Mouse (Mus musculus): ENCODE measurements around the gene Atoh8. TPM values are rescaled to one million over a fixed set of nuclear protein-coding genes. Genes with fewer than 3 reads are reported as not detected.

Gene Atoh8
- polyA plus RNA-seq, 1 experiment from 2014 or later = 20.6 TPM

DNA sequence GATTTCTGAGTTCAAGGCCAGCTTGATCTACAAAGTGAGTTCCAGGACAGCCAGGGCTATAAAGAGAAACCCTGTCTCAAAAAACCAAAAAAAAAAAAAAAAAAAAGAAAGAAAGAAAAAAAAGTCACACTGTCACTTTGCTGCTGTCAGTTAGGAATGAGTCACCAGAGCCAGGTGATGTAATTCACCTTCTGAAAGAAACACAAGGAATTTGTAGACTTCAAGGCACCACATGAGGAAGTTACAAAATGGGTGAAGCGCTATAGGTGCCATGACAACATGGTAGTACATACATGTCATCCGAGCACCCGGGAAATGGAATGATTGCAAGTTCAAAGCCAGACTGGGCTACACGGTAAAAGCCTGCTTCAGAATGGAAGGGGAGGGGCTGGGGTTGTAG is 14.6 kb upstream of the Atoh8 start:
- TF ChIP-seq CTCF (IDR thresholded peaks at IDR 0.05) (no peak), EP300 (IDR thresholded peaks at IDR 0.05) (peak; percentile 12; the same call in 1 of the 2 replicates)
- no peaks in the 10 kb centered on the region for H3K9me3 ChIP-seq (ENCODE audit: low read length)
- H3K4me3 ChIP-seq (ENCODE audit: low read depth, low read length) = no peak overlapping the region
- no peaks in the 10 kb centered on the region for H3K36me3 ChIP-seq (ENCODE audit: insufficient read depth, low read length)
- no peak overlapping the region; the same call in 1 of the 2 replicates for H3K27ac ChIP-seq (ENCODE audit: low read length)
- H3K4me2 ChIP-seq (replicated peaks; ENCODE audit: low read depth, low read length) = no peak overlapping the region
- ATAC-seq (peak; percentile 32; the same call in 1 of the 2 replicates), DNase-seq (ENCODE audit: low spot score) (peak; percentile 70)
- WGBS = 74% methylated on average over 4 of the region's 4 CpGs
- no peaks in the 10 kb centered on the region for H3K27me3 ChIP-seq (replicated peaks; ENCODE audit: insufficient read depth, low read length)
- peaks cover 15% of the 10 kb centered on the region for H3K4me1 ChIP-seq (ENCODE audit: insufficient read depth, low read depth, low read length)
- no peak overlapping the region for H3K9ac ChIP-seq (replicated peaks; ENCODE audit: low read depth)

DNA sequence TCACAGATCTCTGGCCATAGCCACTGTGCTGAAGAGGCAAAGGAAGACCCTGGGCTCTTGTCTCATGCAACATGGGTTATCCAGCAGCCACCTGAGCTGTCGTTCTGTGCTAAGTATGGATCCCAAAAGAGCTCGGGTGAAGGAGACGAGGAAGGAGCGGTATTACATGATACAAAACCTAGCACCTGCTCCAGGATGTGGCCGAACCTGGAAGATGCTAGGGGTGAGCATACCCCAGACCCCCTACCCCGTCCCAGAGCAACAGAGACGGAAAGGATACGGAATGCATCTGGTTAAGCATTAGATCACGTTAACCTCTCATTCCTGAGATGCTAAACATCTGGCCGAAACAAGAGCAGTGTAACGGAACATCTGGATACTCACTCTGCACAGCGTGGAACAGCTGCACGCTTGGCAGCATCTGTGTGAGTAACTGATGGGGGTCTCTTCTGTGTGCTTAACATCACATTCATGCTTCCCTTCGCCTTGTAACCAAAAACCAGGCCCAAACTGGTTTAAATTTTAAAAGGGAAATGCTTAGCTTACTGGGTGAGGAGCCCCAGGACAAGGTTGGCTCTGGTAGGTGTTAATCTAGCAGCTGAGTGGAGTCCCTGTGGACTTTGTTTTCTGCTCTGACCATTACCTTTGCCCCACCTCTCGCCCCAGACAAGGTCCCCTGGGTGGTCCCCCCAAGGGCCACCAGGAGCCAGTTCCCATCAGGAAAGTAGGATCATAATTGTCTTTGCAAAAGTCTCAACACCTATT is 13.0 kb upstream of the Atoh8 start:
- ATAC-seq (no peak), DNase-seq (ENCODE audit: low spot score) (no peak)
- H3K27me3 ChIP-seq (replicated peaks; ENCODE audit: insufficient read depth, low read length) = no peaks in the 10 kb centered on the region
- no peak overlapping the region for H3K4me2 ChIP-seq (replicated peaks; ENCODE audit: low read depth, low read length)
- no peak for TF ChIP-seq EP300 (IDR thresholded peaks at IDR 0.05)
- TF ChIP-seq CTCF (IDR thresholded peaks at IDR 0.05) = no peak
- 73% methylated on average over 15 of the region's 15 CpGs for WGBS
- no peak overlapping the region for H3K4me3 ChIP-seq (ENCODE audit: low read depth, low read length)
- no peak overlapping the region for H3K9ac ChIP-seq (replicated peaks; ENCODE audit: low read depth)
- H3K36me3 ChIP-seq (ENCODE audit: insufficient read depth, low read length) = no peaks in the 10 kb centered on the region
- no peak overlapping the region for H3K27ac ChIP-seq (ENCODE audit: low read length)
- no peaks in the 10 kb centered on the region for H3K9me3 ChIP-seq (ENCODE audit: low read length)
- peaks cover 16% of the 10 kb centered on the region for H3K4me1 ChIP-seq (ENCODE audit: insufficient read depth, low read depth, low read length)

DNA sequence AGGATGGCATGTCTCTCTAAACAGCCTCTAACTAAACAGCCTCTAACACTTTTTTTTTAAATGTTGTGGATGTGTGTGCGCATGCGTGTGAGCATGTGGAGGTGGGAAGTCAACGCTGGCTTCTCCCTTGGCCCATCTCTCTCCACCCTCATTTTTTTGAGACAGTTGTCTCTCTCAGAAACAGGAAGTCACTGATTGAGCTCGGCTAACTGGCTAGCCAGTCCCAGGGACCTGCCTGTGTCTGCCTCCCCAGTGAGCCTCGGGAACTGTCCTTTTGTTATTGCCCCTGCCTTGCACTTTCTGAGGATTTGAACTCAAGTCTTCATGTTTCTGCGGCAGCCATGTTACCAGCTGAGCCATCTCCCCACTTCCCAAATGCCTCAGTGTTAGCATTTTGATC is 10.9 kb upstream of the Atoh8 start:
- WGBS = 65% methylated on average over 6 of the region's 6 CpGs
- Histone ChIP-seq H3K27me3 (replicated peaks; ENCODE audit: insufficient read depth, low read length) (no peaks in the 10 kb centered on the region), H3K36me3 (ENCODE audit: insufficient read depth, low read length) (no peaks in the 10 kb centered on the region), H3K27ac (ENCODE audit: low read length) (peak overlapping the region; percentile 95), H3K4me1 (ENCODE audit: insufficient read depth, low read depth, low read length) (peaks cover 31% of the 10 kb centered on the region), H3K9me3 (ENCODE audit: low read length) (no peaks in the 10 kb centered on the region), H3K4me2 (replicated peaks; ENCODE audit: low read depth, low read length) (no peak overlapping the region), H3K9ac (replicated peaks; ENCODE audit: low read depth) (no peak overlapping the region), H3K4me3 (ENCODE audit: low read depth, low read length) (no peak overlapping the region)
- DNase-seq (ENCODE audit: low spot score) (no peak), ATAC-seq (no peak)
- TF ChIP-seq EP300 (IDR thresholded peaks at IDR 0.05) (no peak), CTCF (IDR thresholded peaks at IDR 0.05) (no peak)

DNA sequence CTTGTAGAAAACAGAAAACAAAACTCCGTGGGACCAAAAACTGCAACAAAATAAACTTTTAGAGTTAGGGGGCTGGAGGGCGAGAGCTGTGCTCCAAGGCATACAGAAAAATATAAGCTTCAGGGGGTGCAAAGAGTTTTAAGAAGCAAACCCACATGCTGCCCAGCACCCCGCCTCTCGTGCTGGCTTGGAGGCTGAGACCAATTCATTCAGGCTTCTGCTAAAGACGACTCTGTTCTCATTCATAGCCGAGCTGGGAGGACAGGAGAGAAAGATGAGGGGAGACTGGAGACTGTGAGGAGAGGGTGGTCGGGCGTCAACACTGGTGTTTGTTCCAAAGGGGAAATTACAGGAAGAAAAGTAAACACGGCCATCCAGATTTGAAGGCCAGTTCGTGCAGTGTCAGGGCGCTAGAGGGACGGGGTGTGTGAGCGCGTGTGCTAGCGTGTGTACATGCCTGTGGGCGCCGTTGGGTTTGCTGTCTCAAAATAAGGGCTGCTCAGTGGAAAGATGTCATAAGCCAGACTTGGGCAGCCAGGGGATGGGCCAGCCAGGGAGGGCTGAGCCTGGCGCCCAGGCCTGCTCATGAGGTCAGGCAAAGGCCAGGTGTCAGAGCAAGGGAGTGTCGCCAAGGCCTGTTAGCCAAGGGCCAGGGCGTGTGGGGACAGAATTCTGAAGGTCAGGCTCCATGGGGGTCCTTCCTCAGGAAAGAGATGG is 9.3 kb upstream of the Atoh8 start:
- peak overlapping the region; percentile 95 for H3K27ac ChIP-seq (ENCODE audit: low read length)
- H3K9ac ChIP-seq (replicated peaks; ENCODE audit: low read depth) = no peak overlapping the region
- 18% methylated on average over 20 of the region's 20 CpGs for WGBS
- H3K4me3 ChIP-seq (ENCODE audit: low read depth, low read length) = no peak overlapping the region
- H3K4me2 ChIP-seq (replicated peaks; ENCODE audit: low read depth, low read length) = peak overlapping the region; percentile 15; the same call in 1 of the 2 replicates
- H3K9me3 ChIP-seq (ENCODE audit: low read length) = no peaks in the 10 kb centered on the region
- no peak for TF ChIP-seq EP300 (IDR thresholded peaks at IDR 0.05)
- peak; percentile 39 for TF ChIP-seq CTCF (IDR thresholded peaks at IDR 0.05)
- peak; percentile 79 for DNase-seq (ENCODE audit: low spot score)
- no peaks in the 10 kb centered on the region for H3K27me3 ChIP-seq (replicated peaks; ENCODE audit: insufficient read depth, low read length)
- peak; percentile 76 for ATAC-seq
- H3K36me3 ChIP-seq (ENCODE audit: insufficient read depth, low read length) = no peaks in the 10 kb centered on the region
- H3K4me1 ChIP-seq (ENCODE audit: insufficient read depth, low read depth, low read length) = peaks cover 31% of the 10 kb centered on the region

DNA sequence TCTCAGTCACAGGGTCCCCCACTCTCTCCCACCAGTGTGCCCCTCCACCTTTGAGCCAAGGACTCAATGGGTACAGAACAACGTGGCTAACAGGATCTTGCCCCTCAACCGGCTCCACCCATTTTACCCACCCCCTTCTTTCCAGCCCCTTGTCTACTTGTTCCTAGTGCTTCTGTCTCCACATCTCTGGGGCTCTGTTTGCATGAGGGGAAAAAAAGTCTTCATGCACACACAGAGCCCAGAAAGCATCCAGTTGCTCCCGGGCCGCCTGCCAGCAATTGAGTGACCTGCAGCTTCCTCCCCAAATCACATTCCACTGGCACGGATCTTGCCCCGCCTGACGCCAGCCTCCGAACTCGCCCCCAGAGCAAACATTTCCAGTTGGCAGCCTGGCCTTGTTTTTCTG is 8.8 kb upstream of the Atoh8 start:
- Histone ChIP-seq H3K9ac (replicated peaks; ENCODE audit: low read depth) (no peak overlapping the region), H3K9me3 (ENCODE audit: low read length) (no peaks in the 10 kb centered on the region), H3K27me3 (replicated peaks; ENCODE audit: insufficient read depth, low read length) (no peaks in the 10 kb centered on the region), H3K4me2 (replicated peaks; ENCODE audit: low read depth, low read length) (0 out of 2 replicates have a peak overlapping the region, but pooled peaks have one; percentile 15), H3K4me3 (ENCODE audit: low read depth, low read length) (no peak overlapping the region), H3K4me1 (ENCODE audit: insufficient read depth, low read depth, low read length) (peaks cover 31% of the 10 kb centered on the region), H3K36me3 (ENCODE audit: insufficient read depth, low read length) (no peaks in the 10 kb centered on the region), H3K27ac (ENCODE audit: low read length) (peak overlapping the region; percentile 95)
- 6% methylated on average over 9 of the region's 9 CpGs for WGBS
- ATAC-seq (peak; percentile 84), DNase-seq (ENCODE audit: low spot score) (peak; percentile 96)
- TF ChIP-seq CTCF (IDR thresholded peaks at IDR 0.05) (peak; percentile 13), EP300 (IDR thresholded peaks at IDR 0.05) (peak; percentile 83)

DNA sequence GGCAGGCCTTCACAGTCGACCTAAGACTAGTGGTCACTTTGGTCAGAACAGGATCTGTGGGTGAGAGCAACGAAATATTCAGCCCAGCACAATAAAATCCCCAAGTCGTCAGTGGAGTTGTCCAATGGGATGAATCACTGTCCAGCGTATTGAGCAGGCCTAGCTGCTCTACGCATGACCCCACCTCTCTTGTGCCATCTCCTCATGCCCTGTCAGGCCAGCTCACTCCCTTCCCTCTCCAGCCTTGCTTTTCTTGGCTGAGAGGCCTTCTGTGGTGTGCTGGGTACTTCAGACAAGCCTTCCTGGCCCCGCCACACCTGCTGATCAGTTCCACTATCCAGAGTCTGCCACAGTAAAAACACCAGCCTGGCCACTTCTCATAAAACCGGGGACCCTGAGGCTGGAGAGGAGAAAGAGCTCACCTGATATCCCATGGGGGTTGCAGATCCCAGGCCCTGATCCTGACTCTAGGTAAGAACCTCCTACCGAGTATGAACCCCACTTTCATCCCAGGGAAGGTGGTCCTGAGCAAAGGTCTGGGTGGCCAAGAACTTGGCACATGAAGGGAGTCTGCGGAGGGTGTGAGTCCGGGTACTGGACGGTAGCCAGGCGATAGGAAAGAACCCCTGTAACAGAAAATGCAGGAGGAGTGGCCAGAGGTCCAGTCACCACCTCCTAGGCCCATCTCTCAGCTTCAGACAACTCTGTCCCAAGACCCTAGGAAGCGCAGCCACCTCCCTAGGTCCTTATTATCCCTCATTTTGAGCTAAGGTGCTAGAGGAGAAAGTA is 7.3 kb upstream of the Atoh8 start:
- DNase-seq (ENCODE audit: low spot score) = peak; percentile 52
- no peak for TF ChIP-seq EP300 (IDR thresholded peaks at IDR 0.05)
- no peak for TF ChIP-seq CTCF (IDR thresholded peaks at IDR 0.05)
- 54% methylated on average over 13 of the region's 13 CpGs for WGBS
- Histone ChIP-seq H3K4me2 (replicated peaks; ENCODE audit: low read depth, low read length) (no peak overlapping the region), H3K27ac (ENCODE audit: low read length) (peak overlapping the region; percentile 95), H3K27me3 (replicated peaks; ENCODE audit: insufficient read depth, low read length) (no peaks in the 10 kb centered on the region), H3K4me1 (ENCODE audit: insufficient read depth, low read depth, low read length) (peaks cover 34% of the 10 kb centered on the region), H3K4me3 (ENCODE audit: low read depth, low read length) (no peak overlapping the region), H3K9me3 (ENCODE audit: low read length) (no peaks in the 10 kb centered on the region), H3K36me3 (ENCODE audit: insufficient read depth, low read length) (no peaks in the 10 kb centered on the region), H3K9ac (replicated peaks; ENCODE audit: low read depth) (no peak overlapping the region)
- no peak for ATAC-seq

Data from lung, postnatal 0 days (tissue).